Mouse (Mus musculus) neural tube, embryonic 13.5 days (tissue): ENCODE results near the gene H3f3a. TPM values are rescaled to one million over a fixed set of nuclear protein-coding genes. Genes with fewer than 3 reads are reported as not detected.

ENCODE experiments used
- ATAC-seq: fragments of 200-750 bp; cut with Nextera tagmentation; 2 replicates; pipeline ENCODE4 v1.8.0; 2017; ENCODE audit warnings: low read depth, mild to moderate bottlenecking, moderate TSS enrichment, moderate library complexity
- H3K27ac ChIP-seq: fragments of 300-500 bp; sonication (generic); replicated peaks from 2 replicates; pipeline ENCODE4 v1.5.1; 2015; ENCODE audit warnings: moderate library complexity, mild to moderate bottlenecking, inconsistent platforms
- H3K27me3 ChIP-seq: fragments of 300-500 bp; sonication (generic); 2 replicates; pipeline ENCODE4 v1.6.1; 2015; ENCODE audit warnings: mild to moderate bottlenecking, inconsistent platforms
- H3K36me3 ChIP-seq: fragments of 300-500 bp; sonication (generic); 2 replicates; pipeline ENCODE4 v1.6.1; 2015; ENCODE audit warnings: mild to moderate bottlenecking, inconsistent platforms
- H3K4me1 ChIP-seq: fragments of 300-500 bp; sonication (generic); replicated peaks from 2 replicates; pipeline ENCODE4 v1.6.1; 2015; ENCODE audit warnings: inconsistent platforms
- H3K4me2 ChIP-seq: fragments of 300-500 bp; sonication (generic); 2 replicates; pipeline ENCODE4 v1.6.1; 2015; ENCODE audit warnings: inconsistent platforms, mild to moderate bottlenecking, moderate library complexity
- H3K4me3 ChIP-seq: fragments of 300-500 bp; sonication (generic); 2 replicates; pipeline ENCODE4 v1.5.1; 2015; ENCODE audit warnings: mild to moderate bottlenecking, inconsistent platforms
- H3K9ac ChIP-seq: fragments of 300-500 bp; sonication (generic); 2 replicates; pipeline ENCODE4 v1.6.1; 2015; ENCODE audit warnings: moderate library complexity, mild to moderate bottlenecking, inconsistent platforms
- H3K9me3 ChIP-seq: fragments of 300-500 bp; sonication (generic); 2 replicates; pipeline ENCODE4 v1.6.1; 2016; ENCODE audit warnings: inconsistent platforms
- WGBS: fragments of 180-500 bp; shearing (Covaris S2); methylation state at CpG from one replicate; pipeline ENCODE4 v1.1.7; 2015; 5-methylcytosine and 5-hydroxymethylcytosine counted together
- polyA plus RNA-seq: library from polyadenylated mRNA; unstranded; fragments of >200 nt; fragmentation: Nextera tagmentation; extraction: Ambion mirVana; gene quantifications from 2 replicates; pipeline ENCODE4 v1.2.1, GENCODE M21; 2015

Gene H3f3a
- polyA plus RNA-seq: 3,608 and 3,867 TPM in 2 replicates

- WGBS: 1% methylated on average over 68 of the region's 69 CpGs
- Histone ChIP-seq H3K9me3 (no peaks in the 10 kb centered on the region), H3K36me3 (peaks cover 16% of the 10 kb centered on the region), H3K9ac (peak within 1 kb of the TSS; percentile 100), H3K4me1 (peaks cover 42% of the 10 kb centered on the region), H3K27me3 (no peaks in the 10 kb centered on the region), H3K4me3 (peak within 1 kb of the TSS; percentile 97), H3K4me2 (peak within 1 kb of the TSS; percentile 65), H3K27ac (peak within 1 kb of the TSS; percentile 100)
- peak; percentile 87 for ATAC-seq
Measured at GRCm38 (mm10) chr1:180813885-180814740, at the start of gene H3f3a. Gene H3f3a, minus strand, starts transcription at chr1:180813943.

DNA sequence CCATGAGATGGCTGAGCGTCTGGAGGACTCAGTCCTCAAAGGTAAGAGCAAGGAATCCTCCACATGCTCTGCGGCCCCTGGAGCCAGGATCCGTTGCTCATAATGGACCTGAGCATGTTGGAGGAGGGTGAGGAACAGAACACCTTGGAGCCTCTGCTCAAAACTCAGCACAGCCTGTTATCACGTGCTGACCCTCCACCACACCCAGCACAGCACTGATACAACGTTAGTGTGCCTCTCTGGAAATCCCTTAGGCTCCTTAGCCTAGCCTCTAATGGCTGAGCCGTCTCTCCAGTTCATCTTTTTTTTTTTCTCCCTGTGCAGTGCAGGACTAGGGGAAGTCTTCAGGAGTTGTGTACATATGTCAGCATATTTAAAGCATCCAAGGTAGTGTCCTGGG is 46.3 kb upstream of the H3f3a start:
- no peaks in the 10 kb centered on the region; the same call in 1 of the 2 replicates for H3K4me1 ChIP-seq
- no peak for ATAC-seq
- H3K27me3 ChIP-seq: no peaks in the 10 kb centered on the region
- H3K9ac ChIP-seq: no peak overlapping the region
- H3K36me3 ChIP-seq: peaks cover 86% of the 10 kb centered on the region
- no peak overlapping the region for H3K4me2 ChIP-seq
- H3K27ac ChIP-seq: no peak overlapping the region
- no peak overlapping the region for H3K4me3 ChIP-seq
- no peaks in the 10 kb centered on the region for H3K9me3 ChIP-seq
- WGBS: 91% methylated on average over 6 of the region's 6 CpGs

- no peaks in the 10 kb centered on the region for H3K4me1 ChIP-seq
- no peak for ATAC-seq
- H3K27ac ChIP-seq: no peak overlapping the region
- no peak overlapping the region for H3K4me3 ChIP-seq
- peaks cover 76% of the 10 kb centered on the region for H3K36me3 ChIP-seq
- H3K27me3 ChIP-seq: no peaks in the 10 kb centered on the region
- no peaks in the 10 kb centered on the region for H3K9me3 ChIP-seq
- no peak overlapping the region for H3K4me2 ChIP-seq
- no peak overlapping the region for H3K9ac ChIP-seq
Measured at GRCm38 (mm10) chr1:180858763-180859162, 45.0 kb upstream of the H3f3a start.

DNA sequence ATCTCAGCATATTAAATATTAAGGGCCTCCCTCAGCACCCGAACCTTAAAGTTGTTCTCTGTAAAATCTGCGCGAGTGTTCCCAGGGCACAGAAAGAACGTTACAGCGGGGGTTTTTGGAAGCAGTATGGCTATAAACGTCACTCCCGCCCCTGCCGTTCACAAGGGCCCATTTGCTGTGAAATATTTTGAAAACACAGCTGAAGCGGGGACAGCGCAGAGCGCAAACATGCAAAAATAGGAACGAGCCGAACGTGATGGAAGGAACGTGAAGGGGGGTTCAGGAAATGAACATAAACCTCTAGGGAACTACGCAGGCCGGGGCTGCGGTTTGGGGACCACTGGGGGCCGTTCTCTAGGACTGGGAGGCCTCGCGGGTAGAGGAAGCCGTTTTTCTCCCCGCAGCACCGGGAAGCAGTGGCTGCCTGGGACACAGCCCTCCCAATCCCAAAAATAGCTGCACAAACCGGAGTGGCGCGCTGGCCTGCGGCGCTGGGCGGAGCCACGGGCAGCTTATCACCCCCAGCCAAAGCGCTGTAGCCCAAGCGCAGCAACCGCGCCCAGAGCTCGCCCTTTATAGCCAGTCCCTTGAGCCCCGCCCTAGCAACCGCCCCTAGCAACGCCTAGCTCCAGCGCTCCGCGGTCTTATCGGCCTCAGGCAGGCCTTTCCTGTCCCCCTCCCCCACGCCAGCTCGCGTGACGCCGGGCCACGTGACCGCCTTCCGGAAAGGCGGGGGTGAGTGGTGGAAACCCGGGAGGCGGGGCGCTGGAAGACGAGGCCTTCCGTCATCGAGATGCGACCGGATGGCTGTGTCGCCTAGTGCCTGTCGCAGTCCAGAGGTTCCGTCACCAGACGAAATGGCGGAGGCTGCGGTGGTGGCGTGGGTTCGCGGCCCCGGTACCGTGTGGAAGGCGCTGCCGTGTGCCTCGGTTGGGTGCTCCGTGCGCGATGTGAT is 36.9 kb upstream of the H3f3a start, which contains the start of gene Sde2:
Gene Sde2, plus strand, starts transcription at position 812 of the 955 bp plus-strand sequence.
- H3K27me3 ChIP-seq: no peaks in the 10 kb centered on the region
- H3K27ac ChIP-seq: peak within 1 kb of the TSS; percentile 100
- peak within 1 kb of the TSS; percentile 87 for H3K9ac ChIP-seq
- WGBS: under 1% methylated on average over 77 of the region's 77 CpGs
- H3K36me3 ChIP-seq: peaks cover 3% of the 10 kb centered on the region; the same call in 1 of the 2 replicates
- peak within 1 kb of the TSS; percentile 88 for H3K4me2 ChIP-seq
- no peaks in the 10 kb centered on the region for H3K9me3 ChIP-seq
- H3K4me1 ChIP-seq: peaks cover 48% of the 10 kb centered on the region
- peak; percentile 97 for ATAC-seq
- peak within 1 kb of the TSS; percentile 77 for H3K4me3 ChIP-seq

DNA sequence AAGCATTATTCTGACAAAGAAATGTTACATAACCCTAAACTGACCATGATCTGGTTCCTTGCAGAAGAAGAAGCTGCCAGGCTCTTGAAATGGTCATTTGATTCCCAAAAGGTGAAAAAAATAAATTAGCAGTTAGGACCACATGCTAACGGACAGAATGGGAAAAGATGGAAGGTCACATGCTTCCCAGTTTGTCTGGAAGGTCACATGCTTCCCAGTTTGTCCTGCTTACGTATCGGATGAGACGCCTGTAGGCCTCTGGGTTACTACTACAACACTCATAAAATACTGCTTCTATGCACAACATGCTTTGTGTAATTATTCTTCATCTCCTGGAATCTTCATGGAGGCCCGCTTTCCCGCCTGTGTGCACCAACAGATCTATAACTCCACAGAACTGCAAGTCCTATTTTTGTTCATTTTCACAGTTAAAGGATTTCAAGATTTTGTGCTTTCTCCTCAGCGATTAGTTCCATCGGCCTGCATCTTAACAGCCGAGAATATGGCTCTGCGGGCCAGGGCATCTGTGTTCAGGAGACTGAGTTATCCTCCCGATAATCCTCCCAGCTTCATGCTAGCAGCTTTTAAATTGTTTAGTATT is 36.1 kb upstream of the H3f3a start:
- H3K9ac ChIP-seq: peak overlapping the region; percentile 87
- peaks cover 48% of the 10 kb centered on the region for H3K4me1 ChIP-seq
- no peaks in the 10 kb centered on the region for H3K36me3 ChIP-seq
- peak overlapping the region; percentile 100 for H3K27ac ChIP-seq
- WGBS: 19% methylated on average over 11 of the region's 11 CpGs
- peak overlapping the region; percentile 77 for H3K4me3 ChIP-seq
- peak overlapping the region; percentile 76 for H3K4me2 ChIP-seq
- ATAC-seq: peak; percentile 2
- H3K9me3 ChIP-seq: no peaks in the 10 kb centered on the region
- H3K27me3 ChIP-seq: no peaks in the 10 kb centered on the region

DNA sequence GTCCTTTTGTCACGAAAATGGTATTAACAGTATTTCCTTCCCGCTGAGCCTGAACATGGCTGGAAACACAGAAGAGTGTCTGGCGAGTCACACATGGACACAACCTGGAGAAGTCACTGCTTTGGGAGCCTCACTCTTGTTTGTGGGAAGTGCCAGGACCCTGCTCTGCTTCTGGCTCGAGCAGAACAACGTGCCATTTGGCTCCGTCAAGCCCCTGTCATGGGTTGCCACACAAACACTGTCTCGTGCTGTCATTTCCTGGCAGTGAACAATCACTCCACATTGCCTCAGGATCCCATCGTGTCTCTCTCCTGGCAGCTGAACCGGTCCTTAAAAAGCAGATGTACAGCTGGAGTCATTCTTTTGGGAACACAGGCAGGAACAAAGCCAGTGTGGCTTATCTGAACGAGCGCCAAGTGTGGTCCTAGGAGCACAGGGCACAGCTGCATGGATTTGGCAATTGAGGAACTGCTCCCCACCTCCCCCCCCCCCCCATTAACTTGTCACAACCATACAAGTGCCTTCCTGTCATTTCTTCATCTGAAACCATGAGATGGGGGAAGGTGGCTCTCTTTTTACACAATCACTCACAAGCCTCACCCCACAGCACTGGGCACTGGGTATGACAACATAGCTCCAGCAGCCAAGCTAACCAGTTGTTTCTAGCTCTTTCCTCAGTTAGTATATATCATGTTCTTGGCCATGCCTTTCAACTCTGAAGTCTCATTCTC is 34.9 kb upstream of the H3f3a start:
- Histone ChIP-seq H3K4me1 (peaks cover 48% of the 10 kb centered on the region), H3K4me2 (peak overlapping the region; percentile 61), H3K9me3 (no peaks in the 10 kb centered on the region), H3K4me3 (peak overlapping the region; percentile 33), H3K27me3 (no peaks in the 10 kb centered on the region), H3K27ac (peak overlapping the region; percentile 100), H3K36me3 (no peaks in the 10 kb centered on the region), H3K9ac (peak overlapping the region; percentile 79)
- 7% methylated on average over 11 of the region's 11 CpGs for WGBS
- ATAC-seq: peak; percentile 33

DNA sequence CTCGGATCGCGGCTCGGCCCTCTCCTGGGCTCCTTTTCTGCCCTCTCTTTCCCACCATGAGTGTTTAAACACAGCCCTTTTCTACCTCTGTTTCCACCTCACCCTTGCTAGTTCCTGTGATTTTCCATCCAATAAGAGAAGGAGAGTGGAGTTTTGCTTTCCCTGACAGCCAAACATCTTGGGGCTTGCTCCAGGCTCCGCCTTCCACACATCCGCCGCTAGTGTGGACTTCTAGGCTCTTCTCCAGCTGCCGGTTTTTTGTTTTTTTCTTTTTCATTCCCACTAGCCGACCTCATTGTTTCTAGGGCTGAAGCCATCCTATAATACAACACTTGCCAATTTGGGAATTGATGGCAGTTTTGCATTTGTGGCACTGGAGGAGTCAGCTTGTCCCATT is 34.4 kb upstream of the H3f3a start:
- Histone ChIP-seq H3K9ac (peak overlapping the region; percentile 79), H3K27me3 (no peaks in the 10 kb centered on the region), H3K4me2 (peak overlapping the region; percentile 61), H3K4me3 (peak overlapping the region; percentile 33), H3K4me1 (peaks cover 48% of the 10 kb centered on the region), H3K9me3 (no peaks in the 10 kb centered on the region), H3K36me3 (no peaks in the 10 kb centered on the region), H3K27ac (peak overlapping the region; percentile 100)
- peak; percentile 57 for ATAC-seq
- 2% methylated on average over 9 of the region's 9 CpGs for WGBS

GRCm38 (mm10) chr1:180841561-180842300 is 28.0 kb upstream of the H3f3a start:
- H3K4me3 ChIP-seq: no peak overlapping the region
- no peaks in the 10 kb centered on the region for H3K4me1 ChIP-seq
- no peaks in the 10 kb centered on the region for H3K36me3 ChIP-seq
- WGBS: 88% methylated on average over 8 of the region's 8 CpGs
- ATAC-seq: no peak
- H3K27me3 ChIP-seq: no peaks in the 10 kb centered on the region
- H3K9ac ChIP-seq: no peak overlapping the region
- no peaks in the 10 kb centered on the region for H3K9me3 ChIP-seq
- H3K27ac ChIP-seq: no peak overlapping the region
- no peak overlapping the region for H3K4me2 ChIP-seq

DNA sequence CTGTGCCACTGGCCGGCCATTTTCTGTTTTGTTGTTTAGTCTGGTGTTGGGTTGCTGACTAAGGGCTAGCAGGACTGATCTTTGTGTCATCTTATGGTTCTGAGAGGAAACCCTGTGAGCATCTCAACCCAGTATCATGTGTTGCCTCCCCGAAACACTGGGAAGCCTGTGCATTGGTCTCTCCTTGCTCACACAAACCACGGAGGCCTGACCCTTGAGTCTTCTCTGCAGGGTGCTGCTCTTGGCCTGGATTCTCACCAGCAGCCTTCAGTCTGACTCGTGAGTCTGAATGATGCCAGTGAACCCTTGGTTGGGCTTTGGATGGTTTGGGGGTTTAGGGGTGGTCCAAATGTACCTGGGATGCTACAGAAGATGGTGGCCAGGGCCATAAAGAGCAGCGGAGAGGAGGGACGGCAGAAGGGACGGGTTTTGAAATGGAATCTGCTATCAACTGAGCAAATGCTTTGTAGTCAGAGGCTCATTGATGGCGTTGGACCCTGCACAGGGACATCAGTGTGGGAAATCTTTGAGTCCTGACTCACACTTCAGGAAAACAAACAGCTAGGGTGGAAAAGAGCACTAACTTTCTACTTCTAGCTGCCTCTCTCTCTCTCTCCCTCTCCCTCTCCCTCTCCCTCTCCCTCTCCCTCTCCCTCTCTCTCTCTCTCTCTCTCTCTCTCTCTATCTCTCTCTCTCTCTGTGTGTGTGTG is 25.6 kb upstream of the H3f3a start:
- no peak for ATAC-seq
- no peaks in the 10 kb centered on the region for H3K9me3 ChIP-seq
- WGBS: 69% methylated on average over 8 of the region's 8 CpGs

GRCm38 (mm10) chr1:180838014-180838413 is 24.3 kb upstream of the H3f3a start:
- Histone ChIP-seq H3K4me1 (no peaks in the 10 kb centered on the region), H3K4me2 (no peak overlapping the region), H3K36me3 (no peaks in the 10 kb centered on the region), H3K27ac (no peak overlapping the region), H3K9ac (no peak overlapping the region), H3K27me3 (no peaks in the 10 kb centered on the region), H3K9me3 (no peaks in the 10 kb centered on the region), H3K4me3 (no peak overlapping the region)
- WGBS: 21% methylated on average over 6 of the region's 6 CpGs
- ATAC-seq: no peak

More for the DNA sequence above, 25.6 kb upstream of the H3f3a start:
- Histone ChIP-seq H3K36me3 (no peaks in the 10 kb centered on the region), H3K4me1 (no peaks in the 10 kb centered on the region), H3K27ac (no peak overlapping the region), H3K9ac (no peak overlapping the region), H3K4me3 (no peak overlapping the region), H3K27me3 (no peaks in the 10 kb centered on the region), H3K4me2 (no peak overlapping the region)
